Mouse (Mus musculus) left cerebral cortex, adult 8-10 months (tissue): Measurements from ENCODE around the gene Gm42742. TPM values are rescaled to one million over a fixed set of nuclear protein-coding genes. Genes with fewer than 3 reads are reported as not detected.

ENCODE experiments used
- DNase-seq, 2 experiments: peaks; one replicate each; pipeline ENCODE4 v3.0.0; 2022; ENCODE audit warnings: low spot score in 2 of 2
- total RNA-seq, 4 experiments: library from RNA; stranded (reverse); gene quantifications; 2 replicates each; pipeline ENCODE4 v1.2.4; 2022

Gm42742 gene
- total RNA-seq: 10 to 100 TPM; 35.5 to 49.5 (median 45.3) TPM

- peak; percentile 54 to 77 for DNase-seq
Measured at GRCm38 (mm10) chr7:127020901-127021562, at the start of gene Gm42742, which contains the start of gene Prrt2. Gene Gm42742 (minus strand): TSS chr7:127021097. Gene Prrt2 (minus strand): TSS chr7:127021211.

GRCm38 (mm10) chr7:127066317-127066716 is 45.4 kb upstream of the Gm42742 start:
- DNase-seq: no peak

GRCm38 (mm10) chr7:127065538-127065937 is 44.6 kb upstream of the Gm42742 start:
- no peak for DNase-seq

GRCm38 (mm10) chr7:127055026-127055585 is 34.2 kb upstream of the Gm42742 start:
- DNase-seq: peak in 1 of 2 experiments; percentile 12

- DNase-seq: peak; percentile 72 to 92
Measured at GRCm38 (mm10) chr7:127041851-127042672, 21.2 kb upstream of the Gm42742 start, which contains the start of gene Kif22. Gene Kif22 (minus strand): TSS chr7:127042471.

- DNase-seq: no peak
Measured at GRCm38 (mm10) chr7:127031244-127031643, 10.3 kb upstream of the Gm42742 start.

- DNase-seq: no peak
Measured at GRCm38 (mm10) chr7:127030172-127030571, 9.3 kb upstream of the Gm42742 start.

- no peak for DNase-seq
Measured at GRCm38 (mm10) chr7:127027885-127028284, 7.0 kb upstream of the Gm42742 start.

DNA sequence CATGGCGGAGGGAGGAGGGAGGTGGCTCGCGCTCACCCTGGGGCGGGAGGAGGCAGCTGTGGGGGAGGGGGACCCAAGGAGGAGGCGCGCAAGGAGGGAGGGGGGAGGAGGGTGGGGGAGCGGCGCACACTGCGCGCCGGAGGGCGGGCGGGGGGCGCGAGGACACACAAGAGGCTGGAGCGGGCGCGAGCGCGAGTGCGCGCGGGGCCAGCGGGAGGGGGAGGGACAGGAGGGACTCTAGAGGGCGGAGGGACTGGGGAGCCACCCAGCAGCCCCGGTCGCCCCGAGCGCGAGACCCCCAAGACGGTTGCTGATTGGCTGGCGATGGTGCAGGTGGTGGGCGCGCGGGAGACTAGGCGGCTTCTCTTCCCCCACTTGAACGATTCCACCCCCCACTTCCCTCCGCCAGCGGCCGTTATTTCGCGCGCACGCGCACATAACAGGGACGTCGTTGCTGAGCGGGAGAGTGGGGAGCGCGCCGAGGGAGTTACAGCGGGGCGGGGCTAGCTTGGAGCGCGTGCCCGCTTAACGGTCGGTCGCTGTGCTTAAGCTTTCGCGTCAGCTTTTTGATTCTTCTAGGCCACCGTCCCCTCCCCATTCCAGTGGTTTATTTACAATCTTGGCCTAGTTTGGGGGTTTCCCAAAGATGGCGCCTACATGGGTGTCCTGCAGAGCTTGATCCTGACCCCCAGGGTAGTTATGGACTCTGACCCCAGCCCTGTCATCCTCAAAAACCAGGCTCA is 6.3 kb upstream of the Gm42742 start, which contains the start of gene Maz:
Gene Maz, minus strand, starts transcription at position 54 of the 743 bp plus-strand sequence.
- peak; percentile 99 for DNase-seq

GRCm38 (mm10) chr7:127026616-127026983 is 5.7 kb upstream of the Gm42742 start:
- DNase-seq: no peak

DNA sequence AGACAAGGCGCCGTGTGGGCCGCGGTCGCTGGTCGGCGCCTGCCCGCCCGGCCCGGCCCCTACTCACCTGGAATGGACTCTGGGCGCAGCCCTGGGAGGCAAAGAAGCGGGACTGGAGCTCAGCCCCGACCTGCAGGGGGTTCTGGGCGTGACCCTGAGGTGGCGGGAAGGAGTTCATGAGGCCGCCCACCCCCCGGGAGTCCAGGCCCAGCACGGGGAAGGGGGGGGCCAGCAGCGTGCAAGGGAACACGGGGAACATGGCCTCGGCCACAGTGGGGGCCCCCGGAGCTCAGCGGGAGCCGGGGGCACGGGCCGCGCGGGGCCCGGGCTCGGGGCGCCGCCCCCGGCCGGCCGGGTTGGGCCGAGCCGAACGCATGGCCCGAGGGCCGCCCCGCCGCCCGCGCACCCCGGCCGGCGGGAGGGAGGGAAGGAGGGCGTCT is 5.3 kb upstream of the Gm42742 start:
- DNase-seq: peak; percentile 49 to 74

- DNase-seq: peak; percentile 25 to 44
Measured at GRCm38 (mm10) chr7:127025556-127026160, 4.8 kb upstream of the Gm42742 start.

DNA sequence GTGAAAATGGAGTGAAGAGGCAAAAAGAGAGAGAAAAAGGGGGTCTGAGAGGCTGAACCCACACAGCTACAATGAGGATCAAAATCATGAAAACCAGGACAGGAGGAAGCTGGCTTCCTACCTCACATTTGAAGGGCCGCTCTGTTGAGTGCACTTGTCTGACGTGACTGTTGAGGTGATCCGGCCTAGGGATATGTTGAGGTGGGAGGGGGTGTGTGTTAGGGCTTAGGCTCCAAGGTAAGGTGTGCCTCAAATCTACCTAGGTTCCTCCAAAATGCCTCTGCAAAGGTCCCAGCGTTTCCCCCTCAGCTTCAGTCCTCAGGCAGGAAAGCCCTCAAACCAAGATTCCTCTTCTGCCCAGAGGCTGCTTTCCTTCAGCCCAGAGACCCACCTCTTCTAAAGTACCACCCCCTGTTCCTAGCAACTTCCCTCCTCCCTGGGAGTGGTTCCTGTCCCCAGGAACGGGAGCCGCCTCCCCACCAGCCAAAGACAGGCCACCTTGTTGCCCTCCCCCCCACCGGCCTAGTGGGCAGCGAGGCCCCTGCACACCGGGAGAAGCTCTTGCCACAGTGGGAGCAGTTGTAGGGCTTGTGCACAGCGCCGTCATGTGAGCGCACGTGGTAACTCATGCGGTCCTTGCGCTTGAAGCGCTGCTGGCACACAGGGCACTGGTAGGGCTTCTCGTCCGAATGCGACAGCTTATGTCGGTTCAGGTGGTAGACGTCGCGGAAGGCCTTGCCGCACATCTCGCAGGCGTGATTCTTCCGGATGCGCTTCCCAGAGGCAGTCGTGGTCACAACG is 4.1 kb upstream of the Gm42742 start:
- peak; percentile 63 to 84 for DNase-seq

DNA sequence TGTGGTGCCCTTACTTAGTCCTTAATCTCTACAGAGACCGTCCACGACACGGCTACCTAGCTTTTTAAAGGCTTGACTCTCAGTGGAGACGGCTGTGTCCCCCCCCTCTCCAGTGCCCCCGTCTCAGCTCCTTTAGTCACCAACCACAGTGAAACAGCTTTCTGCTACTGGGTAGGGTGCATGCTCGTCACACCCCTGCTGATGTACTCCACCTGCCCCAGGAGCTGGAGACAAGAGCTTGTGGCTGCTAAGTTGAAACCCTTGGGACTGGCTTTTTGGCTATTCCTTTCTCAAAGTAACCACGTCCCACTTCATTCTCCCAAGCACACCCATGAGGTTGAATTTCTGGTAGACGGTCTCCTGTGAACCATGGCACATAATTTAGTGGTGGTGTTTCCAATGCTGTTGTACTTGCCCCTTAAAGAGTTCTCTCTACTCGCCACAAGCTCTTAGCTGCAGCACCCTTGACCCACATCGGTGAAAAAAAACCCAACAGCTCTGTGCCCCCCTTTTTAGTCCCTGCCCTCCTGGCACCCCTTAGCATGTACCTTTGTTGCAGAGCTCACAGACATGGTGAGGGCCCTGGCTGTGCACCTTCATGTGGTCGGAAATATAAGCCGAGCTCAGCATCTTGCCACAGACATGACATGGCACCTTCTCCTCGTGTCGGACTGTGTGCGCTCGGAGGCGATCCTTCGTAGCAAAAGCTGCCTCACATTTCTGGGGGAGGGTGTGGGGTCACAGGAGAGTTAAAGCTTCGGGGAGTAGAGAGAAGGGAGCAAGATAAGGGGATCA is 3.2 kb upstream of the Gm42742 start:
- no peak for DNase-seq

- no peak for DNase-seq
Measured at GRCm38 (mm10) chr7:127023272-127023691, 2.4 kb upstream of the Gm42742 start.

GRCm38 (mm10) chr7:127022528-127023271 is 1.8 kb upstream of the Gm42742 start:
- DNase-seq: no peak

DNA sequence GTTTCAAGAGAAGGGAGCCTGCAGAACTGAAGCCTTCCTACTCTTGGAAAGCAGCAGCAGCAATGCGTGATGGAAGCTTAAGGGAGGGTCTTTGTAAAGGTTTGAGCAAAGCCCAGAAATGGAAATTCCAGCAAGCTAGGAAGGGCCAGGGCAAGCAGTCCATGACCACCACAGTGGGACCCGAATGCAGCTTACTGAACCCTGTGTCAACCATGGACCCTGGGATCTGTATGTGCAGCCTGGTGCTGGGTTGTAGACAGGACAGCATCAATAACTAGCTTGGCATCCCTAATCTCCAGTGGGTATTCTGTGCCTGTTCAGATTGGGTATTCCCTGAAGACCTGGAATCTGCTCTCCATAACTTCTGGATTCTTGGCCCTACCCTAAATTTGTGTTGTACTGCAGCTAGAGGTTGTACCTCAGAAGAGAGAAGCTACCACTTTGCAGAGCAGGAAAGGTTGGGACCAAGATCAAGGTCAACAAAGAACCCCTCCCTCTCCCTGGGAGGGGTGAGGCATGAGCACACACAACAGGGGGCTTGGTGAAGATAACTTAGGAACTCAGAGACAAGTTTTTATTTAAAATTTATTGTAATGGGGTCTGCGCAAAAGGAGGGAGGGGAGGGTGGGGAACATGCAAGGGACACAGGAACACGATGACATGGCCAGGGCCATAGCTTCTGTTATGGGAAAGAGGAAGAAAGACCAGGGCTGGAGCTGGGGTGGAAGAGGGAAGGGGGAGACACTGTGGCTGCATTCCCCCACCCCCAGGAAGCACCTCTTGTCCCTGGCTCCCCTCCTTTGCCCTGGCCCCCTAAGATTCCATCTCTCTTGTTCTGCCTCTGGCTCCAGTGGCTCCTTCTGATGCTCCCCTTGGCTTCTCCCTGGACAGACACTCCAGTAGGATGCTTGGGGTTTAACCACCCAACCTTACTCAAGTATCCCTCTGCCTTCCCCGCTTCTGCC is 948 bp upstream of the Gm42742 start:
- DNase-seq: peak in 1 of 2 experiments; percentile 25
